Mouse (Mus musculus) NIH3T3 (cell line): Measurements from ENCODE around the gene Atp5b.
"Not testable (repeated sequence)": the region's sequence is repeated elsewhere in the genome, so short reads cannot be mapped to it uniquely, and the experiment has no call there.

ENCODE experiments used
- DNase-seq: peaks from one replicate; pipeline ENCODE4 v3.0.0-alpha.2; 2012; ENCODE audit warnings: low read depth

Atp5b gene

DNA sequence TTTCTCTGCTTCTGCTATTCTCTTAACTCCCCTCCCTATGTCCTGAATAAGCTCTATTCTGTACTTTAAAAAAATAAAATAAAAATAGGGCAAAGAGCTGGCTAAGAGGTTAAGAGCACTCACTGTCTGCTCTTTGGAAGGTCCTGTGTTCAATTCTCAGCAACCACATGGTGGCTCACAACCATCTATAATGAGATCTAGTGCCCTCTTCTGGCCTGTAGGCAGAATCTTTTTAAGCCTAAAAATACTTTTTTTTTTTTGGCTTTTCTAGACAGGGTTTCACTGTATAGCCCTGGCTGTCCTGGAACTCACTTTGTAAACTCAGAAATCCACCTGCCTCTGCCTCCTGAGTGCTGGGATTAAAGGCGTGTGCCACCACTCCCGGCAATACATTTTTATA lies 12.6 kb upstream of the Atp5b start:
- DNase-seq: not testable (repeated sequence)

DNA sequence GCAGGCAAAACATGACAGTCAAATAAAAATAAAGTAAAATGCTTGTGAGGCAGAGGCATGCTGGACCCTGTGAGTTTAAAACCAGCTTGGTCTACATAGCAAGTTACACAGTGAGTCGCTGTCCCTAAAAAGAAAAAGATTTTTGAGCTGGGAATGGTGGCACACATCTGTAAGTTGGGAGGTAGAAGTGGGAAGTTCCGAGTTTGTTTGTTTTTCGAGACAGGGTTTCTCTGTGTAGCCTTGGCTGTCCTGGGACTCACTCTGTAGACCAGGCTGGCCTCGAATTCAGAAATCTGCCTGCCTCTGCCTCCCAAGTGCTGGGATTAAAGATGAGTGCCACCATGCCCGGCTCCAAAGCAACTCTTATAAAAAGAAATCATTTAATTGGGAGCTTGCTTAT lies 4.8 kb upstream of the Atp5b start:
- not testable (repeated sequence) for DNase-seq

DNA sequence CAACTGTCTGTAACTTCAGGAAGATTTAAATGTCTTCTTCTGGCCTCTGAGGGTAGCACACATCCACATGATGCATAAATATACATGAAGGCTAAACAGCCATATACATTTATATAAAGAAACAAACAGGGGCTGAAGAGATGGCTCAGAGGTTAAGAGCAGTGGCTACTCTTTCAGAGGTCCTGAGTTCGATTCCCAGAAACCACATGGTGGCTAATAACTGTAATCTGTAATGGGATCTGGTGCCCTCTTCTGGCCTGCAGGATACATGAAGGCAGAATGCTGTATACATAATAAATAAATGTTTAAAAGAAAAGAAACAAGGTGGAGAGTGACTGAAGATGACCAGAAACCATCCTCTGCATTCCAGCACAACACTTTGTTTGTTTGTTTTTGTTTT lies 2.6 kb upstream of the Atp5b start:
- DNase-seq: peak; percentile 65

DNA sequence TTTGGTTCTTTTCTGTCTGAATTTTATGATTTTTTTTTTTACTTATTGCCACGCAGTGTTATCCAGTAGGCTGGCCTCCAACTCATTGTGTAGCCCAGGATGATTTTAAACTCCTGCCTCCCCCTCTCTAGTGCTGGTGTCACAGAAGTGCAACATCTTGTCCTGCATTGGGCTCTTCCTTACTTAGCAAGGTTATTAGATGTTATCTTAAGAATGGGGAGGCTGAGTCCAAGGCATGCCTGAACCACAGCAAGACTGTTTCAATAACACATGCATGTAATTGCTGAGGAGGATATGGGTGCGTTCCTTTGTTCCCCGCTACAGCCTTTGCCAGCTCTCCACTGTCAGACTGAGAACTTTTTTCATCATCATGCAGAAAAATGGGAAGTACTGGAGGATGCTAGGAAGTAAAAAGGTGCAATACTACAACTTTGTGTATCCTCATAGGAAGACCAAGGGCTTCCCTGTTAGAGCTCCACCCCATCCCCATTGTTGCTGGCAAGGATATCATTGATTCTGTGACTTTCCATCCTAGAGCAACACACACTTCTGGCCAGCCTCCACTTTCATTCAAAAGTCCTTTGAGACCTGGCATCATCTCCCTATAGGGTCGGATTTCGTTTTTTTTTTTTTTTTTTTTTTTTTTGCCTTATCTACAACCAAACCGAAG lies 1.1 kb upstream of the Atp5b start:
- peak; percentile 51 for DNase-seq

DNA sequence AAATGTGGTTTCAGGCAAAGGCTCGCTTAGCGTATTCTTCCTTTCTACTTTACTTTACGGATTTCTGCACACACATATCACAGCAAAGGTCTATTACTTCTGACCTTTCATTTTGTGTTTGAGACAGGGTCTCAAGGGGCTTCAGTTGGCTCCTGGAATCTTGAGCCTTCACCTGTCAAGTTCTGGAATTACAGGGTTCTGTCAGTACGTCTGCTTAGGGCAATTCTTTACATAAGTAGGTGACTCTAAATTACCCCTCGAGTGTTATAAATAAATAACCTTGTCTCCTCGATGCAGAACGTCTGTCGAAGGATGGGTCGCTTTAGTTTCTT lies 630 bp upstream of the Atp5b start:
- no peak for DNase-seq

DNA sequence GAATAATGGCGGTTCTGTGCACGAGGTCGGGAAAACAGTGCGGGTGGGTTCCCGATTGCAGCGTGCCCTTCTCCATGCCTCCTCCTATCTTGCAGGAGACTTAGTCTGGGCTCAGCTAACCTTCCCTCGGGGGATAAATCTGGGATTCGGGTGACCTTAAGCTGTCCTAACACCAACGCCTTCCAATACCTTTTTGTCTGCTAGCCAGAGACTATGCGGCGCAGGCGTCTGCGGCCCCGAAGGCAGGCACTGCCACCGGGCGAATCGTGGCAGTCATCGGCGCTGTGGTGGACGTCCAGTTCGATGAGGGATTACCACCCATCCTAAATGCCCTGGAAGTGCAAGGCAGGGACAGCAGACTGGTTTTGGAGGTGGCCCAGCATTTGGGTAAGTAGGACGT lies 615 bp downstream of the Atp5b start:
- peak; percentile 34 for DNase-seq

DNA sequence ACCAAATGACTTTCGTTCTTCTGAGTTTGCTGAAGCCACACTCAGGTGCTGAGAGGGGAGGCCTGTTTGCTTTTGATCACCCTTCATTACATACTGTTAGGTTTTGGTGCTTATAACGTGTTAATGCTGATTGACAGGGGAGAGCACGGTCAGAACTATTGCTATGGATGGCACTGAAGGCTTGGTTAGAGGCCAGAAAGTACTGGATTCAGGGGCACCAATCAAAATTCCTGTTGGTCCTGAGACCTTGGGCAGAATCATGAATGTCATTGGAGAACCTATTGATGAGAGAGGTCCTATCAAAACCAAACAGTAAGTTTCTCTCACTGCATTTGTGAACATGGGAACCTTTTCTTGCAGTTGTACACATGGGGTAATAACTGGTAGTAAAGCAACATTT lies 1.1 kb downstream of the Atp5b start:
- peak; percentile 40 for DNase-seq

DNA sequence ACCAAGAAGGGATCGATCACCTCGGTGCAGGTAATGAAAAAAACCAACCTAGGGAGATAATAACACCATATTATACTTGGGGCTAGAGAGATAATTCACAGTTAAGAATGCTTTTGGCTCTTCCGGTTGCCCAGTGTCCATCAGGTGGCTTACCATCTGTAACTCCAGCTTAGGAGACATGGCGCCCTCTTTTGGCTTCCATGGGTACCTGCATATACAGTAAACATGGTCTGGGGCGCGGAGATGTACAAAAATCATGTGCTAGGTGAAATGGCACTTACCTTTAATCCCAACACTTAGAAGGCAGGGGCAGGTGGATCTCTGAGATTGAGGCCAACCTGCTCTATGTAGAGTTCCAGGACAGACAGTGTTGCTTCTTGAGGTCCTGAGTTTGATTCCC lies 3.3 kb downstream of the Atp5b start:
- DNase-seq: peak; percentile 68

DNA sequence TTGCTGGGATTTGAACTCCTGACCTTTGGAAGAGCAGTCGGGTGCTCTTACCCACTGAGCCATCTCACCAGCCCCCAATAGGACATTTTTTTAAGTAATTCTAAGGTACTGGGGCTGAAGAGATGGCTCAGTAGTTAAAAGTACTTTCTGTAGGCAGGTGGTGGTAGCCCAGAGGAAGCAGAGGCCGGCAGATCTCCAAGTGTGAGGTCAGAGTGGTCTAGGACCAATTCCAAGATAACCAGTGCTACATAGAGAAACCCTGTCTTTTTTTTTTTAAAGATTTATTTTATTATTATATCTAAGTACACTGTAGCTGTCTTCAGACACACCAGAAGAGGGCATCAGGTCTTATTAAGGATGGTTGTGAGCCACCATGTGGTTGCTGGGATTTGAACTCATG lies 4.1 kb downstream of the Atp5b start:
- DNase-seq: not testable (repeated sequence)

DNA sequence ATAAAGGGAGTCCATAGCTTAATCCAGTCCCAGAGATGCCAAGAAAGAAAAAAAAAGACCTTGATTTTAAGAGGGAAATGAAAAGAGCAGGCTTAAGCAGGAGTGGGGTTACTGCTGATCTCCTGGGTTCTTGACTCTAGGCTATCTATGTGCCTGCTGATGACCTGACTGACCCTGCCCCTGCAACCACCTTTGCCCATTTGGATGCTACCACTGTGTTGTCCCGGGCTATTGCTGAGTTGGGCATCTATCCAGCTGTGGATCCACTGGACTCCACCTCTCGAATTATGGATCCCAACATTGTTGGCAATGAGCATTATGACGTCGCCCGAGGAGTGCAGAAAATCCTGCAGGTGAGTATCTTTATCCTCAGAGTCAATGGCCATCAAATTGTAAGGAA lies 5.1 kb downstream of the Atp5b start:
- no peak for DNase-seq

DNA sequence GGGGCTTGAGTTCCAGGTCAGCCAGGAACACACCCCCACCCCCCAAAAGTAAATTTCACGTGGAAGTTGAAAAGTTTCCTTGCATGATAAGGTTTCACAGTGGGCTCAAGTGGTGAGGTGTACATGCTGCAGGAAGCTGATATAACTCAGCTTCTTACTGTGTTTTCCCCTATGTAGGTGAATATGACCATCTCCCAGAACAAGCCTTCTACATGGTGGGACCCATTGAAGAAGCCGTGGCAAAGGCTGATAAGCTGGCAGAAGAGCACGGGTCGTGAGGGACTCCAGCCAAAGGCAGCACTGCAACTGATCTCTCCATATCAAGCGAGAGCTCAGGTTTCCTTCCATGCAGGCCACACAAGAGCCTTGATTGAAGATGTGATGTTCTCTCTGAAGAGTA lies 6.8 kb downstream of the Atp5b start:
- no peak for DNase-seq

DNA sequence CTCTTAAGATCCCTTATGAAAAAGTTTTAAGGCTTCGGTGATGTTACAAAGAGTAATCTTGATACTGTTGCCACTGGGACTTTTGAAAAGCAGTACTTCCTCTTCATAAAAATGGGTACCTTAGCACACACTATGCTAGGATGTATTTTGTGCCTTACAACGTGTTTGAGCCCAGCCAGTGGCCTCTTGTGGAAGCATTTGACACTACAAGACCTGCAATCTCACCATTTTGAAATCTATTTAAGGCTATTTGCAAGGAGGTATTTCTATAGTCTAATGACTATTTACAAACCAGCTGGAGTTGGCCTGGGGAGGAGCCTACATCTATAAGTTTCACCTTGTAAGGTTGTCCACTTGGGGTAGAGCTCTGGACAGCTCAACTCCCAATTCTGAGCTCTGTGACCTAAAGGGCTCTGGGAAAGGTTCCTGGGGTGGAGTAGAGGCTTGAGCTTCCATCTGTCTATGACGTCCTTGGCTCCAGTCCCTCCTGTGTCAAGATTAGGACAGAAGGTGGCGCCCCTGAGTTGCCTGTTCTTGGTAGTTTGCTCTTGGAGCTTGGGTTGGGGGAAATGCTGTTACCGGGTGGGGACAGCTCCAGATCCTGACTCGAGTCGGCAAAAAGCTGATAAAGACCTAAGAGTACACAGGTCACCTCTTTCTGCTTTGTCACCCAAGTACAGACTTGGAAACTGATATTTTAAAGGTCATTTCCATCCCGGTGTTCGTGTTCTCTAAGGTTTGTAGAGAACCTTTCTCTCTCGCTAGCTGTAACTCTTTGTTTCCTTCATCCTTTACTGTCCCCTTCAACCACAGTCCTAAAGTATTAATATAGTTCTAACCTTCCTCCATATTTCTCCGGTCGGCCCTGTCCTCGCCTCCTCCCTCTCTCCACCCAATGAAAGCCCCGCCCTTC lies 7.8 kb downstream of the Atp5b start:
- peak; percentile 95 for DNase-seq

DNA sequence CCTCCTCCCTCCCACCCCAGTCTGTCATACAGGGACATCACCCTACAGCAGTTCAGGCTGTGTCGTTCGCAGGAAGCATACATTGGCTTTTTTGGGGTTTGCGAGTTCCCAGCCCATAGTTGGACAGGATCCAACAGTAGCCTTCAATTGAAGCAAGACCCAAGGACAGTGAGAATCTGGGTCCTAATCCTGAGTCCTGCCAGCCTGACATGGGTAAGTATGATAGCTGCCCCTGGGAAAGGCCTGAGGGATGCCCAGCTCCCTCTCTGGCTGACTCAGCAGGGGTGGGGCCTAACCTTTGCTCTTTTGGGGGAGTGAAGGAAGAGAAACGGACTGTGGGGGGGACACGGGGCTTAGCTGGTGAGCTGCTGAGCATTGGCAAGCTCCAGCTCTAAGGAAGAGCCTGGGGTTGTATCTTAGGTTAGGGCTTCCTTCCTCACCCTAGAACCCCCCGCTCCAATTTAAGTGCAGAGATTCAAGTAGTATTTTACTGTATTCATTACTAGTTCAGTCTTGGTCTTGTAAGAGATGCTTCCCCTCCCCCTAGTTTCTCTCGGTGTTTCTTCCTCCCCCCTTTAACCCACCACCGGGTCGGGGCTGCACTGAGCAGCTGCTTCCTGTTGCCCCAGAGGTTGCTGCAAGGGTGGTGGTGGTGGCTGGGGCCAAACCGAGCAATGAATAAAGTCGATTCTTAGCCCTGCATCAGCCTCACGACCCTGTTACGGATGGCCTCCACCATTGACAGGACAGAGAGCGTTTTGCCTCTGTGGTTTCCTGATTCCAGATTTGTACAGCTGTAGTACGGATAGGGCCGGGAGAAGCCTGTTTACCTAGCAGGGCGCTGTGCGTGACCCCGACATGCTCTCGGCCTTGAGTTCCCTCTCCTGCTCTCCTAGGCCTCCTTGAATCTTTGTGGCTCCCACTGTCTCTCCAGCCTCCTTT lies 8.8 kb downstream of the Atp5b start, which contains the start of gene Baz2a:
Gene Baz2a (plus strand): TSS at position 14 of the 942 bp plus-strand sequence.
- DNase-seq: peak; percentile 81

DNA sequence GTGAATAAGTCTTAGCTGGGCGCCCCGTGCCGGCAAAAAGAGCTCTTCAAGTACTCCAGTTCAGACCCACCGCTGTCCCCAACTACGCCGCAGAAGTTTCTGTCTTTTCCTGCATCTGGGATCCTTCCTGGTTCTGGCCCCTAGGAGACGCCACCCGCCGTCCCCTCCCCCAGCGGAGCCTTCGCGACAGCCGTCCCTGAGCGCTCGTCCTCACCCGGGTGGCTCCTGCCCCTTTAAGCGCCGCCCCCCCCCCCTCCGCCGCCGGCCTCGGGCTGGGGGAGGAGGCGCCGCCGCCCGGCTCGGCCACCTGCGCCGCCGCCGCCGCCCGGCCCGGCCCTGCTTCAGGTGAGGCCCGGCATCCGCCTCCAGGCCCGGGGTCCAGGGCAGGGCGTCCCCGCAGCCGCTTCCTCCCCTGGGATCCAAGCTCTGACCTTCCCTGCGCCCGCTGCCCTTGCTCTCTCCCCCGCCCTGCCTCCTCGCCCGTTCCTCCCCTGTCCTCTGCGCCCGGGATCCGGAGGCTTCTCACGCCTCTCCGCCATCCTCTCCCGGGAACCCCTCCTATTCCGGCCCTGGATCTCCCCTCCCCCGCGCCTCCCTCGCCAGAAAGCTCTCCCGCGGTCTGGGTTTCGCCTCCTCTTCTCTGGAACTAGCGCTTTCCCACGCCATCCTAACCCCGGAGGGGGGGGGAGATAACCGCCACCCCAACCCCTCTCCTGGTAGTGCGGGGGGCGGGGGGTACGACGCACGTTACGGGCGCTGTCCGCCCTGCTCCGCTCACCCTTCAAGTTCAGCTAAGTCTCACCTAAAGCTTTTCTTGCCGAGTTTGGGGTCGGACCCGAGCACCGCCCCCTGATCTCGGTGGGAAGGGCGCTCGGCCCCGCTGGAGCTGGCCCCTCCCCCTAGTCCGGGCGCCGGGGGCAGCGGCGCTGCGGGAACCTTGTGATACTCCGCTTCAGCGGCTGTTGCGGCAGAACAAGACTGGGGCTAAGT lies 9.7 kb downstream of the Atp5b start:
- peak; percentile 77 for DNase-seq

DNA sequence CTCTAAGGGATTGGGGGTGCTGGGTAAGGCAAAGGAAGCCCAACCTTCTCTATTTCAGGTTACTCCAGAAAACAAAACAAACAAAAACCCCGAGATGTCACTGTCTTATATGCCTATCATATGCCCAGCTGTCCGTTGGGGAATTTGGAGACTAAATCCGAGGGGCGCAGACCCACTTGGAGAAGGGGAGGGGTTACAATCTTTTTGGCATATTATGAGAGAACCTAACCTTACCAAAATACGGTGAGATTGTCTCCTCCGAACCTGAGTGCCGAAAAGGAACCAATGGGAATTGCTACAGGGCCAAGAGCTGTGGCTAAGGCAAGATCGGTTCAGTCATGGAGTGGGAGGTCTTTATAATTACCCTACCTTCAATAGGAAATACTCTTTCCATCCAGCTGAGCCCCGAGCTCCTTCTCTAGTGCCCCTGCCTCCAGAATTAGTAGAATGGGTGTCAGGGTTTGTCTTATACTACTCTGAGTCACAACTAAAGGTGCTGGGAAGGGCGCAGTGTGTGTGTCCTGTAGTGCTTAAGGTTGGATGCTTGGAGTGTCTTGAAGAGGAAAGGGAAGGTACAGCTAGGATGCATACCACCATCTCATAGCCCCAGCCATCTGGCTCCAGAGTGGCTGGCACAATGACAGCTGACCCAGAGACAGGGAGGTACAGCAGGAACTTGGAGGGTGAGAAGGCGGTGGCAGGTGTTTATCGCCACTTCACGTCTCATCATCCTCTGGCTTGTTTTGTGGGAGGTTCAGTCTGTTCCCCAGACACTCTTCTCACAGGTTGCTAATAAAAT lies 10.6 kb downstream of the Atp5b start:
- no peak for DNase-seq

DNA sequence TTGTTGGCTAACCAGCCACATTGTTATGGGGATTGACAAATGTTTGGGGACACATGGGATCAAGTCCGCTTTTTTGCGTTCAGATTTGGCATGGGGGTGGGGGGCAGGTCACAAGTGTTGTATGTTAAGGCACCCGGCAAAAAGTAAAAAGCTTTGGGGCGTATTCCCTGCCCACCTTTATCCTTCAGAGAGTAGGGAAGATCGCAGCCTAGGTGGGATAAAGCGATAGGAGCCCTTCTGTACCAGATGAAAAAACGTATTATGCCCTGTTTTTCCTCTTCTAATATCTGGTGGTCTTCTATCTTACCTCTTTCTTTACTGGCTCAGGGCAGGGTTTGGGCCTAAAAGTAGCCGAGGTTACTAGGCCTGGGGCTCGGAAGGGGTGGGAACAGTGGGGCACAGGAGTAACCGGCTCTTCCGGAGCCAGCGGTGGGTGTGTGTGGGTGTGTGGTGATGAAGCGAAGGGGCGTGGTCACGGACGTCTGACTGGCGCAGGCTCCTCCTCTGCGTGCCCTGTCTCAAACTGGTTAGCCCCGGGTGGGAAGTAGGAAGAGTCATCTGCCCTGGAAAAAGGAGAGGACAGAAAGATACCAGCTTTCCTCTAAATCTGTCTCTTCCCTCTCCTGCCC lies 11.4 kb downstream of the Atp5b start:
- peak; percentile 93 for DNase-seq

DNA sequence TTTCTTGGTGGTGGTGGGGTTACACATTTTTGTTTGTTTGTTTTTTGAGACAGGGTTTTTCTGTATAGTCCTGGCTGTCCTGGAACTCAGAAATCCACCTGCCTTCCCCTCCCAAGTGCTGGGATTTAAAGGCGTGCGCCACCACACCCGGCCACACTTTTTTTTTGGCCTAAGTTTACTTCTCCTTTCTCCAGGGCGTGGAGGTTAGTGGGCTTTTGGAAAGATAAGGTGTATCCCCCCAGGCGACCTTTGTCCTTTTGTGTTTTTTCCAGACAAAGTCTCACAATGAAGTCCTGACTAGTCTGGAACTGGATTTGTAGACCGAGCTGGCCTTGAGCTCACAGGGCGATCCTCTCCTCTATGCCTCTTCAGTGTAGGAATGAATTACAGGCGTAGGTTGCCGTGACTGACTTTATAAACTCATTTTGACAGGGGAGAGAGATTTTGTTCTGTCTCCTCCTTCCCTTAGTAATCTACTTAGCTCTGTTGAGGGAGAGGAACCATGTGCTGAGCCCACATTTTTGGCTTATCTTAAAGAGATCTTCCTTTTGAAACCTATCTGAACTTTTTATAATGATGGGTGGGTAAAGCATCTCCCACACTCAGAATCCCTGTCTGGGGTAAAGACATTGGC lies 12.0 kb downstream of the Atp5b start:
- no peak for DNase-seq

DNA sequence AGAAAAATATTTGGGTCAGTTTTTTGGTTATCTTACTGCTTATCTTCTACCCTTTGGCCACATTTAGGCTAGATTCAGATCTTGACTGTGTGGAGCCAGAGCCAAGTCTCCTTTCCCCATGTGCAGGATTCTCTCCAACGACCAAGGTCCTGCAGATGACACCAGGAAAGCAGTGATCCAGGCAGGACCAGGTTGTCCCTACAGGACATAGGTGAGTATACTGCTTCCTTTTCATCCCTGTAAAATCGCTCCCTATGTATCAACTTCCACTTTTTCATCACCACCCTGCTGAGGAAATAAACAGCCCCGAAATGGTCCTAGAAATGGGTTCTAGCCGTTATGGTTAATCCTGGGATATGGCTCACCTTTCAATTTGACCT lies 13.2 kb downstream of the Atp5b start:
- no peak for DNase-seq
